Mouse (Mus musculus) liver, postnatal 0 days (tissue): ENCODE data around the gene Olfr412.

Experiments used
- CTCF ChIP-seq: sonication (generic); IDR thresholded peaks from 2 replicates; pipeline ENCODE4 v1.5.1; 2016; ENCODE audit warnings: antibody characterized with exemption, low read depth
- EP300 ChIP-seq: IDR thresholded peaks from 2 replicates; pipeline ENCODE4 v1.6.1; 2016; ENCODE audit warnings: antibody characterized with exemption, low read depth, mild to moderate bottlenecking

DNA sequence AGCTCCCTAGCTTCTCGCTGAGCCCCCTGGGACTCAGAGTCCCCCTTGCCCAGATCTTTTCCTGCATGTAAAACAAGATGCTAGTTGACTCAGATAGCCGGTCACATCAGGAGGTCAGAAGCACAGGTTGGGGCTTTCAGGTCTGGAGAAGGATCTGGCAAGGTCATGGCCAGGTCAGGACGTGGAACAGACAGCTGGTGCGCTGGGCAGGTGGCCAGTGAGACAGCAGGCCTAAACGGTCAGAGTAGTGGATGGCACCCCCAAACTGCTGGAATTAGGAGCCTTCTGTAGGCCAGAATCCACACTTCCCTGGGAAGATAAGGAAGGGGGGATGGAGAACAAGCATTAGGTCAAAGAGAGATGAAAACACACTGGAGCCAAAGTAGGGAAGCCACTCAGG, 25.3 kb downstream of the Olfr412 start:
- no peak for TF ChIP-seq CTCF
- TF ChIP-seq EP300, result no peak
